Comparison of ENCODE assay signal across 17 mouse cellular contexts in genomic region chr2:32356216-32356615, GRCm38 (mm10). TPM values are rescaled to one million over a fixed set of nuclear protein-coding genes. Genes with fewer than 3 reads are reported as not detected.
"Had no signal": no experiment of that assay in that cellular context is flagged by ENCODE, and none has a peak within 500 bp of the region (broad histone marks: within the 10 kb centered on the region; RNA-seq: fewer than 3 reads in every experiment).

No protein-coding gene starts in this region.

- H3K27ac ChIP-seq: kidney, postnatal 0 days; layer of hippocampus, adult 2 months; limb, embryonic 12.5 days; liver, embryonic 13.5 days; lung, embryonic 15.5 days; macrophage; midbrain, embryonic 15.5 days; neural tube, embryonic 12.5 days; stomach, postnatal 0 days had no signal

- H3K36me3 ChIP-seq: limb, embryonic 12.5 days; liver, embryonic 13.5 days; lung, embryonic 15.5 days; midbrain, embryonic 15.5 days; neural tube, embryonic 12.5 days had no signal

- H3K4me3 ChIP-seq: layer of hippocampus, adult 2 months; limb, embryonic 12.5 days; liver, embryonic 13.5 days; lung, embryonic 15.5 days; megakaryocyte, embryonic 14.5 days; midbrain, embryonic 15.5 days; neural tube, embryonic 12.5 days had no signal

- DNase-seq: kidney, postnatal 4 days; liver; liver, embryonic 13.5 days; liver, postnatal 0 days; lung, postnatal 14 days; right cerebral cortex, postnatal 4 days had no signal

- H3K27me3 ChIP-seq: midbrain, embryonic 15.5 days had no signal

RNA-seq across cellular contexts. Expression of gene Dnm1, which starts 3.1 kb away (rescaled TPM):
- total RNA-seq: monocyte, adult 5-6 weeks; neutrophil, adult 5-6 weeks had no signal
